Mouse (Mus musculus) ES-Bruce4 (cell line): ENCODE measurements around the gene Kif26b.

ENCODE experiments used
- CTCF ChIP-seq: IDR thresholded peaks from one replicate; pipeline ENCODE4 v1.8.1; 2011; ENCODE audit warnings: low read depth, low read length
- POLR2A ChIP-seq: IDR thresholded peaks from one replicate; pipeline ENCODE4 v1.8.1; 2011; ENCODE audit warnings: low read length; ENCODE audit not compliant: insufficient read depth

DNA sequence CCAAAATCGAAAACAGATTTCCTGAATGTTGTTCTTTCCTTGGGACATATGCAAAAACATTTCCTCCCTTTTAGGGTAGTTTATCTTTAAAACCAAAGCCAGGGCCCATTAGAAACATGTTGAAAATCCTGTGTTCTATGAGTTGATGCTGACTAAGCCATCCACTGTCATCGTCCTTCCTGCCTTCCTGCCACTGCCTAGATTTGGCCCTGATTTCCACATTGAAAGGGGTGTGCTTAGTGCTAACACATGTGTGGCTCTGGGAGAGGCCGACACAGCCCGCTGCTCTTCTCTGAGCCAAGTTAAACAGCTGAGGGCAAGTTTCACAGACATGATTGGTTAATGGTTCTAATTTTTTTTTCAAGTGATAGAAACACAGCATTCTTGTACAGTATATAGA lies 407.5 kb downstream of the Kif26b start:
- TF ChIP-seq CTCF: no peak
- TF ChIP-seq POLR2A: no peak
